Mouse (Mus musculus) CH12.LX (cell line): ENCODE data around the gene Scrn3. TPM values are rescaled to one million over a fixed set of nuclear protein-coding genes. Genes with fewer than 3 reads are reported as not detected.
A peak's percentile ranks its signal among the peaks of the same experiment; 100 is the strongest.

Experiments
- DNase-seq: peaks from one replicate; pipeline ENCODE4 v3.0.0-alpha.2; 2013; ENCODE audit errors: extremely low read depth
- H3K27ac ChIP-seq: 2 replicates; pipeline ENCODE4 v1.5.1; 2012; ENCODE audit warnings: low read depth, mild to moderate bottlenecking, control low read depth, moderate library complexity; ENCODE audit not compliant: insufficient read depth
- H3K27me3 ChIP-seq: replicated peaks from 2 replicates; pipeline ENCODE3; 2012; ENCODE audit warnings: inconsistent platforms
- H3K36me3 ChIP-seq, 2 experiments: replicated peaks in 1 of 2; 2 replicates each; pipeline versions ENCODE3 to v1.6.1; 2012; ENCODE audit warnings: inconsistent platforms in 1 of 2, low read length in 1 of 2, mild to moderate bottlenecking in 1 of 2, mixed read lengths in 1 of 2, moderate library complexity in 1 of 2; ENCODE audit not compliant: control insufficient read depth in 1 of 2, insufficient read depth in 1 of 2
- H3K4me1 ChIP-seq, 2 experiments: 2 replicates each; pipeline ENCODE4 v1.6.1; 2012; ENCODE audit warnings: inconsistent platforms in 1 of 2, moderate library complexity in 1 of 2; ENCODE audit not compliant: insufficient read depth in 2 of 2, control insufficient read depth in 1 of 2
- H3K4me2 ChIP-seq: 2 replicates; pipeline ENCODE4 v1.6.1; 2012; ENCODE audit warnings: low read depth, mild to moderate bottlenecking, control low read depth; ENCODE audit not compliant: poor library complexity, insufficient read depth, severe bottlenecking
- H3K4me3 ChIP-seq, 3 experiments: fragments of 150-350 bp in 1 of 3; sonication (generic) in 1 of 3; replicated peaks in 1 of 3; 2 replicates each; pipeline versions ENCODE3 to v1.5.1; 2011 to 2012; ENCODE audit warnings: low read depth in 2 of 3, low read length in 2 of 3, mild to moderate bottlenecking in 2 of 3, moderate library complexity in 2 of 3, control low read depth in 1 of 3, improper control_type of control experiment in 1 of 3, inconsistent platforms in 1 of 3, mixed read lengths in 1 of 3; ENCODE audit not compliant: poor library complexity in 1 of 3
- H3K79me2 ChIP-seq: replicated peaks from 2 replicates; pipeline ENCODE4 v1.6.1; 2012; ENCODE audit warnings: mild to moderate bottlenecking, moderate library complexity; ENCODE audit not compliant: control insufficient read depth, poor library complexity, insufficient read depth, severe bottlenecking; ENCODE audit errors: extremely low read depth
- H3K9ac ChIP-seq: 2 replicates; pipeline ENCODE4 v1.6.1; 2012; ENCODE audit warnings: low read depth, mild to moderate bottlenecking, control low read depth, moderate library complexity; ENCODE audit not compliant: insufficient read depth
- H3K9me3 ChIP-seq: replicated peaks from 2 replicates; pipeline ENCODE3; 2012; ENCODE audit warnings: low read length, inconsistent platforms, mixed read lengths
- BHLHE40 ChIP-seq: IDR thresholded peaks from 2 replicates; pipeline ENCODE4 v1.6.1; 2011; ENCODE audit warnings: mild to moderate bottlenecking, low read depth, low read length, improper control_type of control experiment
- CHD1 ChIP-seq: IDR thresholded peaks from 2 replicates; pipeline ENCODE4 v1.6.1; 2012; ENCODE audit warnings: low read depth, low read length, improper control_type of control experiment, inconsistent platforms
- CHD2 ChIP-seq: IDR thresholded peaks from 2 replicates; pipeline ENCODE4 v1.6.1; 2011; ENCODE audit warnings: low read length, improper control_type of control experiment
- CTCF ChIP-seq, 2 experiments: IDR thresholded peaks in 1 of 2; conservative IDR thresholded peaks in 1 of 2; 2 replicates each; pipeline ENCODE4 v1.5.1; 2011 to 2012; ENCODE audit warnings: low read depth in 2 of 2, low read length in 2 of 2, improper control_type of control experiment in 1 of 2, inconsistent platforms in 1 of 2, mild to moderate bottlenecking in 1 of 2, moderate library complexity in 1 of 2
- E2F4 ChIP-seq: IDR thresholded peaks from 2 replicates; pipeline ENCODE4 v1.6.1; 2011; ENCODE audit warnings: low read depth, low read length, improper control_type of control experiment; ENCODE audit not compliant: insufficient replicate concordance
- ELF1 ChIP-seq: IDR thresholded peaks from 2 replicates; pipeline ENCODE4 v1.6.1; 2014; ENCODE audit warnings: low read depth, mild to moderate bottlenecking, inconsistent platforms, low read length, improper control_type of control experiment
- EP300 ChIP-seq: IDR thresholded peaks from 2 replicates; pipeline ENCODE4 v1.6.1; 2011; ENCODE audit warnings: low read length, improper control_type of control experiment
- ETS1 ChIP-seq: conservative IDR thresholded peaks from 2 replicates; pipeline ENCODE4 v1.6.1; 2012; ENCODE audit warnings: low read depth, mild to moderate bottlenecking, inconsistent platforms, low read length, improper control_type of control experiment, moderate library complexity
- HCFC1 ChIP-seq: IDR thresholded peaks from 2 replicates; pipeline ENCODE4 v1.6.1; 2012; ENCODE audit warnings: low read depth, mild to moderate bottlenecking, inconsistent platforms, low read length, improper control_type of control experiment
- IRF4 ChIP-seq: IDR thresholded peaks from 2 replicates; pipeline ENCODE4 v1.6.1; 2014; ENCODE audit warnings: low read depth, mild to moderate bottlenecking, inconsistent platforms, low read length, improper control_type of control experiment
- JUND ChIP-seq: conservative IDR thresholded peaks from 2 replicates; pipeline ENCODE4 v1.6.1; 2011; ENCODE audit warnings: low read depth, low read length, improper control_type of control experiment
- KAT2A ChIP-seq: IDR thresholded peaks from 2 replicates; pipeline ENCODE4 v1.6.1; 2012; ENCODE audit warnings: low read length, improper control_type of control experiment, inconsistent platforms; ENCODE audit not compliant: insufficient replicate concordance
- MAFK ChIP-seq: IDR thresholded peaks from 2 replicates; pipeline ENCODE4 v1.6.1; 2011; ENCODE audit warnings: low read length, improper control_type of control experiment; ENCODE audit not compliant: insufficient replicate concordance
- MAX ChIP-seq: IDR thresholded peaks from 2 replicates; pipeline ENCODE4 v1.6.1; 2011; ENCODE audit warnings: low read length, improper control_type of control experiment
- MAZ ChIP-seq: IDR thresholded peaks from 2 replicates; pipeline ENCODE4 v1.6.1; 2012; ENCODE audit warnings: low read depth, mild to moderate bottlenecking, inconsistent platforms, low read length, improper control_type of control experiment, moderate library complexity
- MEF2A ChIP-seq: IDR thresholded peaks from 2 replicates; pipeline ENCODE4 v1.6.1; 2014; ENCODE audit warnings: low read depth, mild to moderate bottlenecking, inconsistent platforms, low read length, improper control_type of control experiment, borderline replicate concordance
- MXI1 ChIP-seq: IDR thresholded peaks from 2 replicates; pipeline ENCODE4 v1.6.1; 2011; ENCODE audit warnings: mild to moderate bottlenecking, low read depth, low read length, improper control_type of control experiment
- MYC ChIP-seq: IDR thresholded peaks from 2 replicates; pipeline ENCODE4 v1.6.1; 2011; ENCODE audit warnings: low read depth, mild to moderate bottlenecking, improper control_type of control experiment, low read length
- NELFE ChIP-seq: IDR thresholded peaks from 2 replicates; pipeline ENCODE4 v1.6.1; 2011; ENCODE audit warnings: low read depth, low read length, improper control_type of control experiment
- PAX5 ChIP-seq: IDR thresholded peaks from 2 replicates; pipeline ENCODE4 v1.6.1; 2012; ENCODE audit warnings: low read length, inconsistent platforms, mixed read lengths
- RAD21 ChIP-seq: IDR thresholded peaks from 2 replicates; pipeline ENCODE4 v1.6.1; 2011; ENCODE audit warnings: low read depth, mild to moderate bottlenecking, low read length, improper control_type of control experiment, moderate library complexity
- RCOR1 ChIP-seq: conservative IDR thresholded peaks from 2 replicates; pipeline ENCODE4 v1.6.1; 2012; ENCODE audit warnings: low read depth, mild to moderate bottlenecking, inconsistent platforms, low read length, improper control_type of control experiment
- SIN3A ChIP-seq: IDR thresholded peaks from 2 replicates; pipeline ENCODE4 v1.6.1; 2012; ENCODE audit warnings: low read length, improper control_type of control experiment, inconsistent platforms
- SMC3 ChIP-seq: IDR thresholded peaks from 2 replicates; pipeline ENCODE4 v1.6.1; 2011; ENCODE audit warnings: low read depth, low read length, improper control_type of control experiment
- TBP ChIP-seq: conservative IDR thresholded peaks from 2 replicates; pipeline ENCODE4 v1.6.1; 2011; ENCODE audit warnings: low read depth, low read length, improper control_type of control experiment
- USF2 ChIP-seq: conservative IDR thresholded peaks from 2 replicates; pipeline ENCODE4 v1.6.1; 2011; ENCODE audit warnings: low read depth, low read length, improper control_type of control experiment
- ZC3H11A ChIP-seq: IDR thresholded peaks from 2 replicates; pipeline ENCODE4 v1.6.1; 2012; ENCODE audit warnings: low read depth, mild to moderate bottlenecking, inconsistent platforms, low read length, improper control_type of control experiment
- ZKSCAN1 ChIP-seq: IDR thresholded peaks from 2 replicates; pipeline ENCODE4 v1.6.1; 2012; ENCODE audit warnings: low read depth, inconsistent platforms, low read length, improper control_type of control experiment, borderline replicate concordance
- ZMIZ1 ChIP-seq: IDR thresholded peaks from 2 replicates; pipeline ENCODE4 v1.6.1; 2012; ENCODE audit warnings: low read depth, mild to moderate bottlenecking, inconsistent platforms, low read length, improper control_type of control experiment
- ZNF384 ChIP-seq: IDR thresholded peaks from 2 replicates; pipeline ENCODE4 v1.6.1; 2012; ENCODE audit warnings: low read depth, low read length, improper control_type of control experiment, inconsistent platforms
- dilution Hi-C: fragments of 300-500 bp; cut with MboI; formaldehyde crosslinking; loops from 2 replicates; pipeline ENCODE4 v1.14.3; 2020; ENCODE audit warnings: low sequenced_read_pairs; ENCODE audit not compliant: extremely low pct_unique_long_range_greater_than_20kb, extremely low pct_ligation_motif_present
- in situ Hi-C: fragments of 300-500 bp; cut with MboI; formaldehyde crosslinking; loops from 3 replicates; pipeline ENCODE4 v1.14.3; 2019; ENCODE audit warnings: low sequenced_read_pairs, low pct_ligation_motif_present, low pct_unique_long_range_greater_than_20kb, mixed read lengths
- polyA plus RNA-seq: library from polyadenylated mRNA; unstranded; fragments of >175 nt; gene quantifications from 2 replicates; pipeline ENCODE4 v1.2.1, GENCODE M21; 2012; ENCODE audit warnings: low read depth; ENCODE audit not compliant: insufficient read length
- total RNA-seq, 2 experiments: library from RNA; depleted of rRNA; stranded (reverse); fragments of 300-350 nt in 1 of 2; fragments of >200 nt in 1 of 2; gene quantifications; 2 replicates each; pipeline ENCODE4 v1.2.3; 2012 to 2014

Gene Scrn3
- total and polyA plus RNA-seq, 3 experiments, result 6.6 to 14.8 (median 11.1) TPM

DNA sequence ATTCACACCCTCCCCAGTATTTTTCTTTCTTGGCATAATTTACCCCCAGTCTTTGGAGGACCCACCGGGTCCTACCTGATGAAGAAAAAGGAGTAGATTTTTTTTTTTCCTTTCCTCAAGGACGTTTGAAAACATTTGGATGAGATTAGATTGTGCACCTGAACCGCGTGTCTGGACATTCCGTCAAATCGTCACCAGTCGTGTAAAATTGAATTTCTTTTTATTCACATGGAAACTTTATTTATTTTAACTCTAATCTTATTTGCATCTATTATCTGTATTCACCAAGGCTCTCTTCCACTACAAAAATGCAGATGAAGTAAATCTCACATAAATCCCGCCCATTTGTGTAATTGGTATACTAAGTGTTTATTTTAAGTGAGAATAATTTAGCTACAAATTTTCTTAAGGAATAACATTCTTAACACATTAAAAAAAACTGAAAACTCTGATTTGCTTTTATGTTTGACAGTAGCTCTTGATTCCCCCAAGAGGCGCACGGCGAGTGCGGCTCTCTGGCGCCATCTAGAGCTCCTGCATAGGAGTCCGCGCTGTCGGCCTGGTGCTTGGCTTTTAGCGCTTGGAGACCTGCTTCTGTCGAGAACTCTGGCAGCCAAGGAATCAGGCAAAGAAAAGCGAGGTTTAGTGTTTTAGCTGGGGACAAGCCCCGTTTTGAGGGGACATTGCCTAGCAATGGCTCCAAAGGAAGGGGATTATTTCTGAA, 34.1 kb upstream of the Scrn3 start:
- TF ChIP-seq IRF4, result no peak
- no peak for TF ChIP-seq RCOR1
- TF ChIP-seq SMC3, result peak; percentile 84
- TF ChIP-seq CHD2, result no peak
- TF ChIP-seq KAT2A, result no peak
- TF ChIP-seq MYC, result 0 out of 2 replicates have a peak, but pooled peaks have one; percentile 34
- peak; percentile 37; the same call in 1 of the 2 replicates for TF ChIP-seq ZNF384
- TF ChIP-seq JUND, result no peak
- TF ChIP-seq EP300, result no peak
- no peak; the same call in 1 of the 2 replicates for TF ChIP-seq NELFE
- no peak for TF ChIP-seq CHD1
- TF ChIP-seq ZC3H11A, result peak; percentile 60
- no peak for TF ChIP-seq E2F4
- peak; percentile 97 for TF ChIP-seq RAD21
- TF ChIP-seq ETS1, result no peak
- no peak for TF ChIP-seq SIN3A
- no peak for TF ChIP-seq PAX5
- no peak for TF ChIP-seq MEF2A
- no peak for TF ChIP-seq ELF1
- TF ChIP-seq MXI1, result no peak
- TF ChIP-seq TBP, result no peak
- no peak for TF ChIP-seq MAX
- TF ChIP-seq HCFC1, result no peak
- TF ChIP-seq MAFK, result no peak
- TF ChIP-seq USF2, result no peak
- no peak for TF ChIP-seq ZMIZ1
- TF ChIP-seq MAZ, result no peak
- peak; percentile 61 to 96 for TF ChIP-seq CTCF (conservative IDR thresholded peaks at IDR 0.05 in 1 of 2, IDR thresholded peaks at IDR 0.05 in 1 of 2; ENCODE audit: low read depth in 2 of 2, low read length in 2 of 2)
- no peak for TF ChIP-seq ZKSCAN1
- TF ChIP-seq BHLHE40, result no peak
- Histone ChIP-seq H3K79me2 (no peaks in the 10 kb centered on the region), H3K4me1 (peaks cover 0 to 5% of the 10 kb centered on the region in 2 experiments; a peak in 1 of 4 replicates), H3K4me2 (peak overlapping the region; percentile 56), H3K9ac (no peak overlapping the region), H3K36me3 (no peaks in the 10 kb centered on the region), H3K9me3 (peaks cover 7% of the 10 kb centered on the region), H3K4me3 (peak overlapping the region in 1 of 3 experiments; percentile 15), H3K27ac (no peak overlapping the region), H3K27me3 (peaks cover 31% of the 10 kb centered on the region)
- peak; percentile 76 for DNase-seq
- dilution Hi-C loops, result no loop called here
- in situ Hi-C loops, result loop anchor here (25.0 kb wide), 2 partner anchors 316 to 641 kb away; no protein-coding TSS in a partner anchor
